Mouse (Mus musculus): ENCODE results near the gene Fnbp1. TPM values are rescaled to one million over a fixed set of nuclear protein-coding genes. Genes with fewer than 3 reads are reported as not detected.

Gene Fnbp1
- total and polyA plus RNA-seq, 3 experiments: 38.1 to 79.6 (median 77.8) TPM

GRCm38 (mm10) chr2:31002857-31003256 lies 139.0 kb downstream of the Fnbp1 start:
- Histone ChIP-seq H3K36me3 (replicated peaks) (peaks cover 66% of the 10 kb centered on the region), H3K9me3 (replicated peaks) (no peaks in the 10 kb centered on the region), H3K27me3 (ENCODE audit: insufficient read depth, low read length) (no peaks in the 10 kb centered on the region), H3K4me3 (ENCODE audit: low read depth, low read length) (no peak overlapping the region), H3K4me1 (ENCODE audit: insufficient read depth, low read depth, low read length) (peaks cover 56% of the 10 kb centered on the region)
- no peak for DNase-seq (ENCODE audit: low spot score)
- no peak for ATAC-seq (ENCODE audit: extremely low read depth, insufficient number of reproducible peaks, low FRiP score, poor library complexity, severe bottlenecking)
- TF ChIP-seq TAL1 (conservative IDR thresholded peaks at IDR 0.05; ENCODE audit: low read depth, low read length) (no peak), GATA1 (IDR thresholded peaks at IDR 0.05; ENCODE audit: borderline replicate concordance, low read length) (no peak), CTCF (IDR thresholded peaks at IDR 0.05; ENCODE audit: low read depth, low read length) (no peak), GATA2 (IDR thresholded peaks at IDR 0.05; ENCODE audit: borderline replicate concordance, low read depth, low read length) (no peak), POLR2AphosphoS5 (IDR thresholded peaks at IDR 0.05; ENCODE audit: insufficient replicate concordance, low read depth, low read length) (no peak)

GRCm38 (mm10) chr2:30998443-30999260 lies 143.2 kb downstream of the Fnbp1 start:
- no peak overlapping the region for H3K4me3 ChIP-seq (ENCODE audit: low read depth, low read length)
- H3K36me3 ChIP-seq (replicated peaks): peaks cover 46% of the 10 kb centered on the region
- TF ChIP-seq GATA1 (IDR thresholded peaks at IDR 0.05; ENCODE audit: borderline replicate concordance, low read length) (no peak), TAL1 (conservative IDR thresholded peaks at IDR 0.05; ENCODE audit: low read depth, low read length) (no peak), CTCF (IDR thresholded peaks at IDR 0.05; ENCODE audit: low read depth, low read length) (no peak), POLR2AphosphoS5 (IDR thresholded peaks at IDR 0.05; ENCODE audit: insufficient replicate concordance, low read depth, low read length) (no peak), GATA2 (IDR thresholded peaks at IDR 0.05; ENCODE audit: borderline replicate concordance, low read depth, low read length) (no peak)
- H3K4me1 ChIP-seq (ENCODE audit: insufficient read depth, low read depth, low read length): peaks cover 16% of the 10 kb centered on the region
- no peaks in the 10 kb centered on the region for H3K9me3 ChIP-seq (replicated peaks)
- DNase-seq (ENCODE audit: low spot score): no peak
- no peak for ATAC-seq (ENCODE audit: extremely low read depth, insufficient number of reproducible peaks, low FRiP score, poor library complexity, severe bottlenecking)
- H3K27me3 ChIP-seq (ENCODE audit: insufficient read depth, low read length): 0 out of 2 replicates have a peak, but pooled peaks cover 3% of the 10 kb centered on the region

DNA sequence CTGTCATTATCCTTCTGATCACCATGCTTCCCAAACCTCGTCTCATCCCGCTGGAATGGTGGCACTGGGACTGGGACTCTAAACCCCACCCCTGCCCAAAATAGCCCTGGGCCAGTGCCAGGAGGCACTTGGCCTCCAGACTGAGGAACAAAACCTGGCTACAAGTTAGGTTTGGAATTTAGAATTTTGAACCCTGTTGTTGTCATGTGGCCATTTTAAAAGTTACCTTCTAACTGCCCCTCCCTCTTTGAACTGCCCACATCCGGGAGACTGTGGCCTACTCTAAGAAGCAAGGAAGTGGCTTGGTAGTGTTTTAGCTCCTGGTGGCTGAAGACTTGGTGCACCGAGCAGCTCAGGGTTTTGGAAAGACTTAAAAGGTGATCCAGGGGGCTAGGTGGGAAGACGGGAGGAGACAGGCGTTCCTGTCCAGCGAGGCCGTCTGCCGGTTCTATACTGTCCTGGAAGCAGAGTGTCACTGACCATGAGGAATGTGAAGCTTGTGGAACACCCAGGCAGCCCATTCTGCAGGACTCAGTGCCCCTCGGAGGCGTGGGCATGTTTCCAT lies 146.3 kb downstream of the Fnbp1 start:
- ATAC-seq (ENCODE audit: extremely low read depth, insufficient number of reproducible peaks, low FRiP score, poor library complexity, severe bottlenecking) (no peak), DNase-seq (ENCODE audit: low spot score) (no peak)
- Histone ChIP-seq H3K4me3 (ENCODE audit: low read depth, low read length) (no peak overlapping the region), H3K4me1 (ENCODE audit: insufficient read depth, low read depth, low read length) (peaks cover 7% of the 10 kb centered on the region; the same call in 1 of the 2 replicates), H3K9me3 (replicated peaks) (no peaks in the 10 kb centered on the region), H3K27me3 (ENCODE audit: insufficient read depth, low read length) (0 out of 2 replicates have a peak, but pooled peaks cover 3% of the 10 kb centered on the region), H3K36me3 (replicated peaks) (peaks cover 34% of the 10 kb centered on the region)
- no peak for TF ChIP-seq POLR2AphosphoS5 (IDR thresholded peaks at IDR 0.05; ENCODE audit: insufficient replicate concordance, low read depth, low read length)
- no peak for TF ChIP-seq GATA1 (IDR thresholded peaks at IDR 0.05; ENCODE audit: borderline replicate concordance, low read length)
- no peak for TF ChIP-seq GATA2 (IDR thresholded peaks at IDR 0.05; ENCODE audit: borderline replicate concordance, low read depth, low read length)
- no peak for TF ChIP-seq TAL1 (conservative IDR thresholded peaks at IDR 0.05; ENCODE audit: low read depth, low read length)
- no peak for TF ChIP-seq CTCF (IDR thresholded peaks at IDR 0.05; ENCODE audit: low read depth, low read length)

DNA sequence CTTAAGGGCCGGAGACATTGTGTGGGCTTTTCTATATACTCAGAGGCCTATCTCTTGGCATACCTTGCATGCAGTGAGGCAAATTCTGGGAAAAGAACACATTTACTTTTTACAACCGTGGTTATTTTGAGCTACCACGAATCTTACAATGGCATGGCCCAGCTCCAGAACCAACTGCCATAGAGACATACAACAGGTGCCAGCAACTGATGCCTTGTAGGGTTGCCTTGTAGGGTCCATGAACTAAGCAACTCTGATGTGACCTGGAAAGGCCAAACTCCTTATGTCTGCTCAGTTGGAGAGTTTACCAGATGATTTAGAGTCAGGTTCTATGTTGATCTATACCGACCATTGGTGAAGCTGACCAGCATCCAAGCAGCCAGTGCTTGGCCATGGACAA lies 147.0 kb downstream of the Fnbp1 start:
- no peak for TF ChIP-seq GATA1 (IDR thresholded peaks at IDR 0.05; ENCODE audit: borderline replicate concordance, low read length)
- no peak for TF ChIP-seq POLR2AphosphoS5 (IDR thresholded peaks at IDR 0.05; ENCODE audit: insufficient replicate concordance, low read depth, low read length)
- TF ChIP-seq CTCF (IDR thresholded peaks at IDR 0.05; ENCODE audit: low read depth, low read length): no peak
- no peak for TF ChIP-seq GATA2 (IDR thresholded peaks at IDR 0.05; ENCODE audit: borderline replicate concordance, low read depth, low read length)
- TF ChIP-seq TAL1 (conservative IDR thresholded peaks at IDR 0.05; ENCODE audit: low read depth, low read length): no peak
- peaks cover 34% of the 10 kb centered on the region for H3K36me3 ChIP-seq (replicated peaks)
- no peak for DNase-seq (ENCODE audit: low spot score)
- no peak overlapping the region for H3K4me3 ChIP-seq (ENCODE audit: low read depth, low read length)
- H3K4me1 ChIP-seq (ENCODE audit: insufficient read depth, low read depth, low read length): peaks cover 7% of the 10 kb centered on the region; the same call in 1 of the 2 replicates
- 0 out of 2 replicates have a peak, but pooled peaks cover 3% of the 10 kb centered on the region for H3K27me3 ChIP-seq (ENCODE audit: insufficient read depth, low read length)
- ATAC-seq (ENCODE audit: extremely low read depth, insufficient number of reproducible peaks, low FRiP score, poor library complexity, severe bottlenecking): no peak
- no peaks in the 10 kb centered on the region for H3K9me3 ChIP-seq (replicated peaks)

DNA sequence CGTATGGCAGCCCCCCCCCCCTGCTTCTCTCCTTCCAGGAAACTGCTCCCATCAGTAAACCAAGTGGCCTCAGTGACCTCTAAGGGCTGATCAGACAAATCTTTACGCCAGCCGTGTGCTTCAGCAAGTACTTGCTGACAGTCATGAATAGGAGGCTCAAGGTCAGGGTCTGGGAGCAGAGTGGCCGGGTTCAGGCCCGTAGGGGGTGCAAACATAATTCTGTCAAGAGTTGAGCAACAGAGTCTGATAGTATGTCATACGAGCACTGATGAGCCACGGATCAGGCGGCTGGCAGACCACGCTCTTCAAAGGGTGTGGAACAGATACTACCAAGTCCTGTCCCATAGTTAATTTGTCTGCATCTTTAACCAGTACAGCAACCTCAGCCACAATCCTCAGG lies 151.6 kb downstream of the Fnbp1 start:
- H3K27me3 ChIP-seq (ENCODE audit: insufficient read depth, low read length): no peaks in the 10 kb centered on the region
- H3K9me3 ChIP-seq (replicated peaks): no peaks in the 10 kb centered on the region
- peaks cover 34% of the 10 kb centered on the region for H3K36me3 ChIP-seq (replicated peaks)
- ATAC-seq (ENCODE audit: extremely low read depth, insufficient number of reproducible peaks, low FRiP score, poor library complexity, severe bottlenecking) (no peak), DNase-seq (ENCODE audit: low spot score) (no peak)
- no peak for TF ChIP-seq TAL1 (conservative IDR thresholded peaks at IDR 0.05; ENCODE audit: low read depth, low read length)
- TF ChIP-seq GATA1 (IDR thresholded peaks at IDR 0.05; ENCODE audit: borderline replicate concordance, low read length): no peak
- TF ChIP-seq GATA2 (IDR thresholded peaks at IDR 0.05; ENCODE audit: borderline replicate concordance, low read depth, low read length): no peak
- no peak for TF ChIP-seq CTCF (IDR thresholded peaks at IDR 0.05; ENCODE audit: low read depth, low read length)
- no peak for TF ChIP-seq POLR2AphosphoS5 (IDR thresholded peaks at IDR 0.05; ENCODE audit: insufficient replicate concordance, low read depth, low read length)
- peaks cover 11% of the 10 kb centered on the region for H3K4me1 ChIP-seq (ENCODE audit: insufficient read depth, low read depth, low read length)
- H3K4me3 ChIP-seq (ENCODE audit: low read depth, low read length): no peak overlapping the region

Measured in G1E (cell line).